Mouse (Mus musculus) CD4-positive, CD25-positive, alpha-beta regulatory T cell (primary cell): ENCODE measurements around the gene Batf2. TPM values are rescaled to one million over a fixed set of nuclear protein-coding genes. Genes with fewer than 3 reads are reported as not detected.

Source experiments
- polyA plus RNA-seq: library from polyadenylated mRNA; unstranded; fragments of 100-300 nt; shearing (Covaris generic); gene quantifications from one replicate; pipeline ENCODE4 v1.2.1, GENCODE M21; 2017

The Batf2 gene
- not detected for polyA plus RNA-seq

DNA sequence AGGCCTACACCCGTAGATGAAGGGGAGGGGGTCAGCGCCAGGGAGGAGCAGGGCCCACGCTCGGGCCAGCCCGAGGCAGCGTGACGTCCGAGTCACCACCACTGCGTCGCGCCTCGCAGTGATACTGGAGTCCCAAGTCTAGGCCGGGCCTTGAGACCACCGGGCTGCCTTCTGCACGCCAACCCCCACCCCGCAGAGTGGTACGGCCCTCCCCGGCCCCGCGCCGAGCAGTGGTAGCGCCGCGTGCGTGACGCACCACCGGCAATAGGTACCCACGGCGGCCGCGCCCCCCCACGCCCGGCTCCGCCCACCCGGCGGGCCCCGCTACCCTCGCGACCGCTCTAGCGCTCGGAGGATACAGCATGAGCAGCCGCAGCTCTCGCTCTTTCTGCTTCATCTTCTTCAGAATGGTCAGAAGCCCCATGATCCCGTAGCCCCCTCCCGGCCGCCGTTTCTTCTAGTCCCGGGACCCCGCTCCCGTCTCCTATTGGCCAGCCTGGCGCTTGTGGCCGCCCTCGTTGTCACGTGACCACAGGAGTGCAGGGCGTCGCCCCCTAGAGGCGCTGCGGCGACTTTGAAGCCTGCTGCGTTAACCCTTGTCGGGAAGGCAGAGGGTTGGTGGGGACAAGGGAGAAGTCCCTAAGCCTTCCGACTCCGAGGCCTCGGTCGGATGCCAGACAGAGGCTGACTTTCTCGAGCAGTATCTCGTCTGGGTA, at the start of gene Batf2:
Batf2 (plus strand) TSS at position 306 of the 716 bp plus-strand sequence.

DNA sequence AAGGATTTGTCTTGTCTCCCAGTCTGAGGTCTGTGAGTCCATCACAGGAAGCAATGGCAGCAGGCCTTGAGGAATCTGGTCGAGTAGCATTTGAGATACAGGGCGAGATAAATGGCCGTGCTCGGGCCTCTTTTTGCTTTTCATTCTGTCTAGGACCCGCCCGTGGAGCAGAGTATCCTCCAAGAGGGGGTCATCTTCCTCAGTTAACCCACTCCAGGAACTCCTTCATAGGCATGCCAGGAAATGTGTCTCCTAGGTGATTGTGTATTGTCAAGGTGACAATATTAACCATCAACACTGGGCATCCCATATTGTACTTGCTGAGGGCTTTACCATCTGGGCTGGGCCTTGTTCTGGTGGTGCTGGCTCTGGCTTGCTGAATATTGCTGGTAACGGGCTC, 46.7 kb upstream of the Batf2 start, which contains the start of gene AC131692.1:
AC131692.1 (plus strand) TSS at position 301 of the 400 bp plus-strand sequence.

DNA sequence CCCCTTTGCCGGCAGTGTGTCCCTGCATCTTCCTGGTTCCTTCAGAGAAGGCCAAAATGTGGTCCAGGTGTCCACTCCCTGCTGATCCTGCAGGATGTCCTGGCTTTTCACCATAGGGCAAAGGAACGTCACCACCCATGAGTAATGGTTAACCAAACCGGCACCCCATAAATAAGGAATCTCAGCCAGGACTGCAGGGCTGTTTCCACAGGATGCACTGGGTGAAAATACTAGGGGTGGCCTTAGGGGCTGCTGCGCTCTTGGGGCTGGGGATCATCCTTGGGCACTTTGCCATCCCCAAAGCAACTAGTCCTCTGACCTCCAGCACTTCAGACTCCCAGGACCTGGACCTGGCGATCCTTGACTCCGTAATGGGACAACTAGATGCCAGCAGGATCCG, 35.2 kb upstream of the Batf2 start, which contains the start of gene Naaladl1:
Naaladl1 (plus strand) TSS at position 197 of the 400 bp plus-strand sequence.

DNA sequence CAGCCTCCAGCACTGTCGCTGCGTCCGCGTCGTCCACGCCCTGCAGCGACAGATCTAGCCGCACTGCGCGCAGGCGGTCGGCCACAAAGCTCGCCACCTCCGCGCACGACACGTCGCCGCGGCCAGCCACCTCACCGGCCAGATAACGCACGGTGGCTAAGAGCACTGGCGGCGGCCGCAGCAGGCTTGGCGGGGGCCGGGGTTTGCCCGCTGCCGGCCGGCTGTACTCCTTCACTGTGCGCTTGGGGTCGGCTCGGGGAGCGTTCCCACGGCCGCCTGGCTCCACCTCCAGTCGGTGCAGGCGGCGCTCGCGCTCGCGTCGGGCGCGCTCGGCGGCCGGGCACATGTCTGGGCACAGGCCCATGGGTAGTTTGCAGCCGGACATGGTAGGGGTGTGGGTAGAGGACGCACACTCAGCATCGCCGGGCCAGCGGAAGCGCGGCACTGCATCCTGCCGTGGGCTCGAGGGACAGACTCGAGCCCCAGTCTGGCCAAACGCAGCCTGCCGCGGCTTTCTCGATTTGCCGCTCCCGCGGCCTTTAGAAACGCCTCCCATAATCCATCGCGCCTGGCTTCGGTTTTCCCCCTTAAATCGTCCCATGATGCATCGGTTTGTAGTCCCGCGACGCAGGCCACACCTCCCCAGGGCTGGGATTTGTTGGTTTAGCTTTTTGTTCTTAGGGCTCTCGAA, 22.7 kb upstream of the Batf2 start, which contains the start of gene Sac3d1:
Sac3d1 (minus strand) TSS at position 665 of the 691 bp plus-strand sequence.

DNA sequence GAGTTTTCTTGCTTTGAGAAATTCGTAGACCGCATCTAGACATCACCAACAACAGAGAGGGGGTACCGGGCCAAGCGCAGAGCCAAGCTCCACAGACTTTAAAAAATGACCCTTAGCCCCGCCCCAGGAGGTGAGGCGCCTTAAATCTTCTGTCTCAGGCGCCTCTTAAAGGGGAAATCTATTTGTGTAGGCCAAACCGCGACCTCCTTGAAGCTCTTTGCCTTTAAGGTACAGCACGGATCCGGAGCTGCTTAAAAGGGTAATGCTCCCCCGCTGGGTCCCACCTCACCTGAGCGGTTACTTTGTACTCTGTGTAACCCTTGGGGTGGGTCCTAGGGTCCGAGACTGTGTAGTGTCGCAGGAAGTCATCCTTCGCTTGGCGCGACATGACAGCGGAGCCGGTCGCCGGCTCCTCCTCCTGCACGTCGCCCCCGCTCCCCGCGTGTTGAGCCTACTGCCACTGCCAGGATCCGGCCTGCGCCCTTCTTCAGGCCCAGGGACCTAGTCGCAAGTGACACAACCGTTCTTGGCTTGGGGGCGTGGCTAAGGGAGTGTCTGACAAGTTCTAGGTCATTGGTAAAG, 12.9 kb upstream of the Batf2 start, which contains the start of gene Snx15:
Snx15 (minus strand) TSS at position 545 of the 582 bp plus-strand sequence.

DNA sequence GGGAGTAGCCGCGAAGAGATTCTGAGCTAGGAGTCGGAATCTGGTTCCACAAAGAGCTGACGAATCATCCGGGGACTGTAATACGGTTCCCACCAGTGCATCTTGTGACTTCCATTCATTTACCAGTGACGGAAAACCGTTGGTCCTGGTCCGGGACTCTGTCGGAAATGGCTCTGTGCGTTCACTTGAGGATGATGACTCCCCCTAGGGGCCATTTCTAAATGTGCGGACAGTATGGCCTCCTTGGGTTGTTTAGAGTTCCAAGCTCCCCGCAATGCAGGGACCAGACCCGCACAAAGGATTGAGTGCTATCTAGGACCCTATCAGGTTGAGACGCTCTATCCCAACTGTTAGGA, 589 bp downstream of the Batf2 start, which contains the start of gene Arl2:
Arl2 (minus strand) TSS at position 155 of the 356 bp plus-strand sequence.

DNA sequence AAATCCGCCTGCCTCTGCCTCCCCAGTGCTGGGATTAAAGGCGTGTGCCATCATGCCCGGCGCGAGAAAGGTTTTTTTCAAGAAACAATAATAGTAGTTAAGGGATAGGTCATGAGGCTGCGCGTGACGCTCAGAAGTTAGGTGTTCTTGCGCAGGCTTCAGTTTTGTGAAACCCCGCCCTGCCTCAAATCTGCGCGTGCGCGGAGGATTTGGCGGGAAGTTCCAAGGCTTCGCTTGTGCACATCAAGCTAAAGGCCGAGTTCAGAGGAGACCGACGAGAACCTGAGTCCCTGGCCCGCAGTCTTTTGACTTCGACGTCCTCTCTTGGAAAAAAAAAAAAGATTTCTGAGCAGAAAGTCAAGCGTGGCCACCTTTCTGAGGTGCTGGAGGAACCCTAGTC, 43.3 kb downstream of the Batf2 start, which contains the start of gene Majin:
Majin (plus strand) TSS at position 258 of the 400 bp plus-strand sequence.

Other genes with a start within 250 kb of the Batf2 start
- 0.36 TPM for gene Tigd3, start 246.8 kb upstream of the Batf2 start, polyA plus RNA-seq
- 176 TPM for gene Dpf2, start 228.0 kb upstream of the Batf2 start, polyA plus RNA-seq
- 0.16 TPM for gene Cdc42ep2, start 216.2 kb upstream of the Batf2 start, polyA plus RNA-seq
- 46.0 TPM for gene Pola2, start 176.8 kb upstream of the Batf2 start, polyA plus RNA-seq
- gene Slc22a20, start 154.8 kb upstream of the Batf2 start, polyA plus RNA-seq: 0.10 TPM
- gene Capn1, start 125.1 kb upstream of the Batf2 start, polyA plus RNA-seq: 76.6 TPM
- gene Syvn1, start 94.4 kb upstream of the Batf2 start, polyA plus RNA-seq: 49.6 TPM
- gene Mrpl49, start 83.2 kb upstream of the Batf2 start, polyA plus RNA-seq: 43.3 TPM
- gene Fau, start 83.1 kb upstream of the Batf2 start, polyA plus RNA-seq: 794 TPM
- 35.9 TPM for gene Znhit2, start 79.8 kb upstream of the Batf2 start, polyA plus RNA-seq
- gene Tm7sf2, start 72.6 kb upstream of the Batf2 start, polyA plus RNA-seq: 15.1 TPM
- gene Vps51, start 63.8 kb upstream of the Batf2 start, polyA plus RNA-seq: 93.4 TPM
- gene Tmem262, start 61.0 kb upstream of the Batf2 start, polyA plus RNA-seq: not detected
- gene Gm28374, start 58.7 kb upstream of the Batf2 start, polyA plus RNA-seq: 0.61 TPM
- 52.7 TPM for gene Zfpl1, start 56.0 kb upstream of the Batf2 start, polyA plus RNA-seq
- 2.2 TPM for gene Cdca5, start 56.0 kb upstream of the Batf2 start, polyA plus RNA-seq
- gene AC131692.1, start 46.6 kb upstream of the Batf2 start, polyA plus RNA-seq: not detected
- gene Naaladl1, start 35.2 kb upstream of the Batf2 start, polyA plus RNA-seq: 0.20 TPM
- gene Sac3d1, start 22.3 kb upstream of the Batf2 start, polyA plus RNA-seq: 22.7 TPM
- 36.9 TPM for gene Snx15, start 12.7 kb upstream of the Batf2 start, polyA plus RNA-seq
- 20.8 TPM for gene Arl2, start 565 bp downstream of the Batf2 start, polyA plus RNA-seq
- gene Majin, start 43.4 kb downstream of the Batf2 start, polyA plus RNA-seq: 0.16 TPM
- gene Gpha2, start 85.4 kb downstream of the Batf2 start, polyA plus RNA-seq: 0.30 TPM
- gene Ppp2r5b, start 94.9 kb downstream of the Batf2 start, polyA plus RNA-seq: 20.2 TPM
- 35.8 TPM for gene Atg2a, start 100.7 kb downstream of the Batf2 start, polyA plus RNA-seq
- gene Ehd1, start 135.7 kb downstream of the Batf2 start, polyA plus RNA-seq: 22.2 TPM
- 0.35 TPM for gene Cdc42bpg, start 165.5 kb downstream of the Batf2 start, polyA plus RNA-seq
- 62.9 TPM for gene Men1, start 194.0 kb downstream of the Batf2 start, polyA plus RNA-seq
- gene Map4k2, start 200.2 kb downstream of the Batf2 start, polyA plus RNA-seq: 205 TPM
- 281 TPM for gene Sf1, start 222.7 kb downstream of the Batf2 start, polyA plus RNA-seq
- gene Pygm, start 243.4 kb downstream of the Batf2 start, polyA plus RNA-seq: 8.5 TPM